Mouse (Mus musculus): ENCODE results near the gene Chrng. TPM values are rescaled to one million over a fixed set of nuclear protein-coding genes. Genes with fewer than 3 reads are reported as not detected.

Gene Chrng
- polyA plus RNA-seq, 1 experiment: not detected

GRCm38 (mm10) chr1:87243021-87243420 lies 38.6 kb downstream of the Chrng start:
- no peak for TF ChIP-seq CTCF (IDR thresholded peaks at IDR 0.05; ENCODE audit: low read depth, low read length)
- TF ChIP-seq POLR2A (IDR thresholded peaks at IDR 0.05; ENCODE audit: borderline replicate concordance, low read depth, low read length): no peak
- H3K4me3 ChIP-seq (ENCODE audit: insufficient read depth, low read length): no peak overlapping the region

GRCm38 (mm10) chr1:87245430-87245829 lies 41.0 kb downstream of the Chrng start:
- TF ChIP-seq CTCF (IDR thresholded peaks at IDR 0.05; ENCODE audit: low read depth, low read length) (no peak), POLR2A (IDR thresholded peaks at IDR 0.05; ENCODE audit: borderline replicate concordance, low read depth, low read length) (no peak)
- Histone ChIP-seq H3K4me1 (ENCODE audit: control insufficient read depth, insufficient read depth, low read length) (no peaks in the 10 kb centered on the region), H3K4me3 (ENCODE audit: insufficient read depth, low read length) (no peak overlapping the region), H3K27ac (ENCODE audit: insufficient read depth, low read depth, low read length) (no peak overlapping the region)

More at GRCm38 (mm10) chr1:87243021-87243420, 38.6 kb downstream of the Chrng start:
- Histone ChIP-seq H3K27ac (ENCODE audit: insufficient read depth, low read depth, low read length) (no peak overlapping the region), H3K4me1 (ENCODE audit: control insufficient read depth, insufficient read depth, low read length) (no peaks in the 10 kb centered on the region)

- TF ChIP-seq CTCF (IDR thresholded peaks at IDR 0.05; ENCODE audit: low read depth, low read length): peak; percentile 95
- TF ChIP-seq POLR2A (IDR thresholded peaks at IDR 0.05; ENCODE audit: borderline replicate concordance, low read depth, low read length): no peak
- Histone ChIP-seq H3K27ac (ENCODE audit: insufficient read depth, low read depth, low read length) (no peak overlapping the region), H3K4me3 (ENCODE audit: insufficient read depth, low read length) (no peak overlapping the region), H3K4me1 (ENCODE audit: control insufficient read depth, insufficient read depth, low read length) (no peaks in the 10 kb centered on the region)
Observed at GRCm38 (mm10) chr1:87245929-87246815, 41.7 kb downstream of the Chrng start.

DNA sequence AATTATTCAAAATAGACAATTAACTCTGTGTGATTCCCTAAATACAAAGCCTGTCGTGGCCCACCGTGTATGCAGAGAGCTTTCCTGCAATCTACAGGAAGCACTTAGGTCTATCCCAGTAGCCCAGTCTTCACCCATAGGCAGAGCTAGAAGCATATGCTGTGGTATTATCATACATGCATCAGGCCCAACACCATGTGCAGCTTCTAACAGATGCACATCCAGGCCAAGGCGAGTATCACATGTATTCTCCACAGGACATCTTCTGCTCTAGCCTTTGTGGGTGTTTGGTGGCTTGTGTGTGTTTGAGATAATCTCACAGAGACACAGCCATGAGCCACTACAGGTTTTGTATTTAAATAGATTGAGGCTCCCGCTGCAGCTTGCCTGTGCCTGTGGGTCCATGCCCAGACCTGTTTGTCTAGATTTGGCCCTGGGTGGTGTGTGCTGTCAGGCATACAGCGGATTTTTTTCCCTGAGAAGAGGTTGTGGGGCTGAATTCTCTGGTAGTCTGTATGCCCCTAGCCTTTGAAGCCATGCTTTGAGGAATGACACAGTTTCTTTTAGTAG lies 47.7 kb downstream of the Chrng start:
- no peak overlapping the region for H3K27ac ChIP-seq (ENCODE audit: insufficient read depth, low read depth, low read length)
- no peak for TF ChIP-seq POLR2A (IDR thresholded peaks at IDR 0.05; ENCODE audit: borderline replicate concordance, low read depth, low read length)
- TF ChIP-seq CTCF (IDR thresholded peaks at IDR 0.05; ENCODE audit: low read depth, low read length): no peak

GRCm38 (mm10) chr1:87255173-87255572 lies 50.7 kb downstream of the Chrng start:
- Histone ChIP-seq H3K27ac (ENCODE audit: insufficient read depth, low read depth, low read length) (no peak overlapping the region), H3K4me1 (ENCODE audit: control insufficient read depth, insufficient read depth, low read length) (peaks cover 9% of the 10 kb centered on the region), H3K4me3 (ENCODE audit: insufficient read depth, low read length) (no peak overlapping the region)
- TF ChIP-seq CTCF (IDR thresholded peaks at IDR 0.05; ENCODE audit: low read depth, low read length) (no peak), POLR2A (IDR thresholded peaks at IDR 0.05; ENCODE audit: borderline replicate concordance, low read depth, low read length) (no peak)

More for the DNA sequence above, 47.7 kb downstream of the Chrng start:
- no peak overlapping the region for H3K4me3 ChIP-seq (ENCODE audit: insufficient read depth, low read length)
- H3K4me1 ChIP-seq (ENCODE audit: control insufficient read depth, insufficient read depth, low read length): no peaks in the 10 kb centered on the region

- Histone ChIP-seq H3K27ac (ENCODE audit: insufficient read depth, low read depth, low read length) (no peak overlapping the region), H3K4me3 (ENCODE audit: insufficient read depth, low read length) (0 out of 2 replicates have a peak overlapping the region, but pooled peaks have one; percentile 39)
- no peak for TF ChIP-seq POLR2A (IDR thresholded peaks at IDR 0.05; ENCODE audit: borderline replicate concordance, low read depth, low read length)
- TF ChIP-seq CTCF (IDR thresholded peaks at IDR 0.05; ENCODE audit: low read depth, low read length): no peak
Observed at GRCm38 (mm10) chr1:87257691-87258090, 53.2 kb downstream of the Chrng start.

GRCm38 (mm10) chr1:87258484-87258883 lies 54.0 kb downstream of the Chrng start:
- H3K27ac ChIP-seq (ENCODE audit: insufficient read depth, low read depth, low read length): no peak overlapping the region
- TF ChIP-seq CTCF (IDR thresholded peaks at IDR 0.05; ENCODE audit: low read depth, low read length) (no peak; the same call in 1 of the 2 replicates), POLR2A (IDR thresholded peaks at IDR 0.05; ENCODE audit: borderline replicate concordance, low read depth, low read length) (no peak)

More at GRCm38 (mm10) chr1:87257691-87258090, 53.2 kb downstream of the Chrng start:
- peaks cover 9% of the 10 kb centered on the region for H3K4me1 ChIP-seq (ENCODE audit: control insufficient read depth, insufficient read depth, low read length)

GRCm38 (mm10) chr1:87259316-87259715 lies 54.9 kb downstream of the Chrng start:
- Histone ChIP-seq H3K4me1 (ENCODE audit: control insufficient read depth, insufficient read depth, low read length) (peaks cover 11% of the 10 kb centered on the region), H3K27ac (ENCODE audit: insufficient read depth, low read depth, low read length) (no peak overlapping the region), H3K4me3 (ENCODE audit: insufficient read depth, low read length) (no peak overlapping the region)
- TF ChIP-seq POLR2A (IDR thresholded peaks at IDR 0.05; ENCODE audit: borderline replicate concordance, low read depth, low read length) (no peak), CTCF (IDR thresholded peaks at IDR 0.05; ENCODE audit: low read depth, low read length) (no peak)

More at GRCm38 (mm10) chr1:87258484-87258883, 54.0 kb downstream of the Chrng start:
- Histone ChIP-seq H3K4me3 (ENCODE audit: insufficient read depth, low read length) (peak overlapping the region; percentile 39), H3K4me1 (ENCODE audit: control insufficient read depth, insufficient read depth, low read length) (peaks cover 9% of the 10 kb centered on the region)

Other genes starting within 250 kb of the Chrng start
- not detected in 2 replicates for gene Alppl2, start 114.7 kb upstream of the Chrng start, polyA plus RNA-seq (2012; ENCODE audit: insufficient read depth, insufficient read length, missing spikeins)
- gene Alpi, start 103.1 kb upstream of the Chrng start, polyA plus RNA-seq (2012; ENCODE audit: insufficient read depth, insufficient read length, missing spikeins): not detected in 2 replicates
- gene Akp3, start 79.7 kb upstream of the Chrng start, polyA plus RNA-seq (2012; ENCODE audit: insufficient read depth, insufficient read length, missing spikeins): not detected in 2 replicates
- not detected in 2 replicates for gene Ecel1, start 48.1 kb upstream of the Chrng start, polyA plus RNA-seq (2012; ENCODE audit: insufficient read depth, insufficient read length, missing spikeins)
- not detected in 2 replicates for gene Prss56, start 21.3 kb upstream of the Chrng start, polyA plus RNA-seq (2012; ENCODE audit: insufficient read depth, insufficient read length, missing spikeins)
- gene Chrnd, start 14.1 kb upstream of the Chrng start, polyA plus RNA-seq (2012; ENCODE audit: insufficient read depth, insufficient read length, missing spikeins): not detected in 2 replicates
- 97.9 and 99.5 TPM in 2 replicates for gene Eif4e2, start 9.3 kb downstream of the Chrng start, polyA plus RNA-seq (2012; ENCODE audit: insufficient read depth, insufficient read length, missing spikeins)
- not detected in 2 replicates for gene Efhd1, start 59.7 kb downstream of the Chrng start, polyA plus RNA-seq (2012; ENCODE audit: insufficient read depth, insufficient read length, missing spikeins)
- gene Gigyf2, start 122.3 kb downstream of the Chrng start, polyA plus RNA-seq (2012; ENCODE audit: insufficient read depth, insufficient read length, missing spikeins): 35.7 and 44.4 TPM in 2 replicates
- not detected in 2 replicates for gene Kcnj13, start 190.1 kb downstream of the Chrng start, polyA plus RNA-seq (2012; ENCODE audit: insufficient read depth, insufficient read length, missing spikeins)